Mouse (Mus musculus): ENCODE measurements around the gene Zfp324.

Gene Zfp324

DNA sequence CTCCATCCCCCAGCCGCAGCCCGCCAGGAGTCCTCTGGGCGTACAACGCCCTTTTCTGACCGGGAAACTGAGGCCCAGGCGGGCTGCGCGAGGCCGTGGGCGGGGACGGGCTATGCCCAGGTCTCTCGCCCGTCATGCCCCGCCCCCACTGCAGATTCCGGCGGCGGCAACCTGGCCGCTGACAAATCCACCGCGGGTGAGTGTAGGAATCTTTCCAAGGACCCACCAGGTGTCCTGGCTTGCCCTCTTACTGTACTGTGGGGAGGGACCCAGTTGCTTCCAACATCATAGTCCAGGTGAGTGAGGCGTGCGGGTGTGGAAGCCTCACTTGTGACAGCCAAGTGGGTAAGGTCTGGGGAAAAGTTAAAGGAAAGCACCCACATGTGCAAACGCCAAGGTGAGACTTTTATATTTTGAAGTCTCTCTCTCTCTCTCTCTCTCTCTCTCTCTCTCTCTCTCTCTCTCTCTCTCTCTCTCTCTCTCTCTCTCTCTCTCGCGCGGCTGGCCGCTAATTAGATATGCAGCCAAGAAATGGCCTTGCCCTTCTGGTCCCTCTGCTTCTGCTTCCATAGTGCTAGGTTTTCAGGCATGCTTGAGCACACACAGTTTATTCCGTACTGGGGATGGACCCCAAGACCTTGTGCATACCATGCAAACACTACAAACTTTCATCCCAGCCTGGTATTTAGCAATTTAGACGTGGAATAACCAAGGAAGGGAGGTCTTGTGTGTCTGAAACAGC is 637 bp downstream of the Zfp324 start:
- DNase-seq (ENCODE audit: low spot score), result peak; percentile 49

DNA sequence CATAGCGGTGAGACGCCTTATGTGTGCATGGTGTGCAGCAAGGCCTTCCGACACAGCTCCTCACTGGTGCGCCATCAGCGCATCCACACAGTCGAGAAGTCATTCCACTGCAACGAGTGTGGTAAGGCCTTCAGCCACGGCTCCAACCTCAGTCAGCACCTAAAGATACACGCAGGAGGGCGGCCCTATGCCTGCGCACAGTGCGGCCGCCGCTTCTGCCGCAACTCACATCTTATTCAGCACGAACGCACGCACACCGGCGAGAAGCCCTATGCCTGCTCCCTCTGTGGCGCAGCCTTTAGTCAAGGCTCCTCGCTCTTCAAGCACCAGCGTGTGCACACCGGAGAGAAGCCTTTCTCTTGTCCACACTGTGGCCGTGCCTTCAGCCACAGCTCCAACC is 5.3 kb downstream of the Zfp324 start:
- DNase-seq (ENCODE audit: low spot score), result no peak

GRCm38 (mm10) chr7:12977682-12978389 is 12.2 kb downstream of the Zfp324 start, which contains the start of gene Zfp446:
Zfp446 (plus strand) TSS chr7:12977848.
- DNase-seq (ENCODE audit: low spot score), result peak; percentile 96

GRCm38 (mm10) chr7:12978931-12979722 is 13.5 kb downstream of the Zfp324 start:
- no peak for DNase-seq (ENCODE audit: low spot score)

GRCm38 (mm10) chr7:12979776-12980175 is 14.1 kb downstream of the Zfp324 start:
- no peak for DNase-seq (ENCODE audit: low spot score)

- no peak for DNase-seq (ENCODE audit: low spot score)
These were observed 14.7 kb downstream of the Zfp324 start for GRCm38 (mm10) chr7:12980291-12980690.

DNA sequence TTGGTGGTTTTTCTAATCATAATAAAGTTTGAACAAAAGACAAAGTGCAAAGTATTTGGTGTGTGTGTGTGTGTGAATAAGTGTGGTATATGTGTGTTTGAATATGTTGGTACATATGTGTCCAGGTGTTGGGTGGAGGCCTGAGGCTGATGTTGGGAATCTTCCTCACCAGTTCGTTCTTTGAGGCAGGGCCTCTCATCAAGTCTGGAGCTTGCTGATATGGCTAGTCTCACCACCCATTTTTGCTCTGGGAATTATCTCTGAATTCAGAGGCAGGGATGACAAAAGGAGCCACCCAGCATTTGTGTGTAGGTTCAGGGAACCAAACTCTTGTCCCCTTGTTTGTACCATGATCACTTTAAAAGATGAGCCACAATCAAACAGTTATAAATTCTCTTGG is 20.1 kb downstream of the Zfp324 start:
- DNase-seq (ENCODE audit: low spot score), result no peak

DNA sequence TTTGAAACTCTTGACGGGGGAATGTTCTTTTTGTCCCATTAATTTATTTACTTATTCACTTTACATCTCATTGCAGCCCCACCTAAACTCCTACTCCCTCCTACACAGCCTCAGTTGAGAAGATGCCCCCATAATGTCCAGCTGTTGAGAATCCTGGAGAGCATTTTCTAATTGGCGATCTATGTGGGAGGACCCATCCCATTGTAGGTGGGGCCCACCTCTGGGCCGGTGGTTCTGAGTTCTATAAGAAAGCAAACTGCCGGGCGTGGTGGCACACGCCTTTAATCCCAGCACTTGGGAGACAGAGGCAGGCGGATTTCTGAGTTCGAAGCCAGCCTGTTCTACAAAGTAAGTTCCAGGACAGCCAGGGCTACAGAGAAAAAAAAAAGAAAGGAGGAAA is 21.3 kb downstream of the Zfp324 start:
- DNase-seq (ENCODE audit: low spot score), result no peak

GRCm38 (mm10) chr7:12987409-12988189 is 22.0 kb downstream of the Zfp324 start:
- no peak for DNase-seq (ENCODE audit: low spot score)

DNA sequence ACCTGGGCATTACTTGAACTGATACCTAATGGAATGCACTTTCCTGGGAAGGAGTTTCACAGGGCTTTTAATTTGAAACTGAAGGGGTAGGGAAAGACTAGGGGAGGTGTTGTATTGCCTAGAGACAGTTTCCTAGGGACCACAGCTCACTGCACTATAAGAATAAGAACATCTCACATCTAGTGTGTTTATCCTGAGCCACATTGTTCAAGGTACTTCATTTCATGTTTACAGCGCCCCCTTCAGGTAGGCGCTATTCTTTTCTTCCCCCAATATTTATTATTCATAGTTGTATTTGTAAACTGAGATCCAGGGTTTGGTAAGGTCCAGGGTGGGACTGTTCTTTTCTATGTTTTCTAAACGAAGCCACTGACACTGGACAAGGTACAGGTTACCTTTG is 26.6 kb downstream of the Zfp324 start:
- DNase-seq (ENCODE audit: low spot score), result no peak

DNA sequence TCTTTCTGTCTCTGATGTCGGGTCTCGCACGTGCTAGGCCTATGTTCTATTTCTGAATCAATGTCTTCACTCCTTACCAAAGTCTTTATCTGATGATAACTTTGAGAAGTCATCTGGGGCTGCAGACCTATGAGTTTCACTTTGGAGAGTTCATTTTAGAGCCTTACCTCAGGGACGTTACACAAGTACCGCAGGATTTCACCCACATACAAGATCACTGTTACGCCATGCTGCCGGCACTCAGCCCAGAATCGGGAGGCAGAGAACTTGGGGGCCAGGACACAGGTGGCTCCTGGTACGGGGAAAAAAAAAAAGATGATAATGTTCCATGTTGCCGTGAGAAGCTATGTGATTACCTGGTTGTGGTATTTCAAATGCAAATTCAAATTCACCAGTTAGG is 27.5 kb downstream of the Zfp324 start:
- no peak for DNase-seq (ENCODE audit: low spot score)

- no peak for DNase-seq (ENCODE audit: low spot score)
These were observed 30.2 kb downstream of the Zfp324 start for GRCm38 (mm10) chr7:12995862-12996261.

GRCm38 (mm10) chr7:12997230-12997629 is 31.6 kb downstream of the Zfp324 start:
- DNase-seq (ENCODE audit: low spot score), result no peak

GRCm38 (mm10) chr7:12998053-12998452 is 32.4 kb downstream of the Zfp324 start, which contains the start of gene Slc27a5:
Slc27a5 (minus strand) TSS chr7:12998192.
- DNase-seq (ENCODE audit: low spot score), result no peak

DNA sequence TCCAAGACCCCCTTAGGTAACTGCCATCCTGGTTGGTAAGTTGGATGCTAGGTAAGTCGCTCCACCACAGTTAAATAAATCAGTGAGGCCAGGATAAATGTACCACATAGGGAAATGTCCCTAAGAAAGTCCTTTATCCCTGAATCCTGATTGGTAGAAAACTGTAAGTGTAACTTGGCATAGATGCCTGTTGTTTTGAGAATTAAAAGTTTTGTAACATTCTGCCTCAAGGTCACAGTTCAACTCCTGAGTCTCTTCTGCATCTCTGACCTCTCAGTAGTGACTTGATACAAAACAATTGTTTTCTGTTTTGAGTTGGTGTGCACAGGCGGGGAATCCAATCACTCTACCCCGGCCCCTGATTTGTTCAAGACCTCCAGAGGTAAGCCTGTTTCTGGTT is 33.2 kb downstream of the Zfp324 start, which contains the start of gene Trim28:
Gene Trim28 (plus strand): TSS at position 264 of the 400 bp plus-strand sequence.
- no peak for DNase-seq (ENCODE audit: low spot score)

- DNase-seq (ENCODE audit: low spot score), result no peak
These were observed 35.9 kb downstream of the Zfp324 start for GRCm38 (mm10) chr7:13001584-13001983.

- DNase-seq (ENCODE audit: low spot score), result no peak
These were observed 37.7 kb downstream of the Zfp324 start for GRCm38 (mm10) chr7:13003380-13003779.

DNA sequence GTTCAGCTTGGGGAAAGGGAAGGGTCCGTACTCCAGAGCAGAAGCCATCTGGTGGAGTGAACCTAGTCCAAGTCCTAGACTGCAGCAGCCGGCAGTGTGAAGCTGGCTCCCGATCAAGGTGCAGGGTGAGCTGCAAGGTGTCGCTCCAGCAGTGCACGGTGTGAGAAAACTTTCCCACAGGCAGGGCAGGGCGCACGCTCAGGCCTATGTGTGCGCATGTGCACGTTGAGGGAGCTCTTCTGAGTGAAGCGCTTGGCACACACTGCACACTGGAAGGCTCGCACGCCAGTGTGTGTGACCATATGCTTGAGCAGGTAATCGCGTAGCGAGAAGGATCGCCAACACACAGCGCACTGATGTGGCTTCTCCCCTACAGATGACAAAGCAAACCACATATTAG is 40.4 kb downstream of the Zfp324 start:
- DNase-seq (ENCODE audit: low spot score), result no peak

DNA sequence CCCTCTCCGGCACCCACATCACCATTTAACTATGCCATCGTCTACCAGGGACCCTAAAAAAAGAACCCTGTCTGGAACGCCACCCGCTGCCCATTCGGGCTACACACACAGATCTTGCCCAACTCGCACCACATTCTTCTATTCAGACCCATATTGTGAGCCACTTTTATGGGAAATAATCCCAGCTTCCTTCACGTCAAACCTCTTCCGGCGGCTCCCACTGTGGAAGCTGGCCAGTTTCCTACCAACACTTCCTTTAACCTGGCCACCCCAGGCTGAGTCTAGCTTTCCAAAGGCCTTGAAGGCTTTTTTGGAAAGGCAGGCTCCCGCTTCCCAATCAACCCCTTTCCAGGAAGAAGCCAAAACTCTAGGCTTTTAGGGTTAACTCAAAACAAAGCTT is 40.9 kb downstream of the Zfp324 start:
- no peak for DNase-seq (ENCODE audit: low spot score)

- no peak for DNase-seq (ENCODE audit: low spot score)
These were observed 41.9 kb downstream of the Zfp324 start for GRCm38 (mm10) chr7:13007341-13008092.
